Mouse (Mus musculus) sigmoid colon, adult 10 weeks (tissue): ENCODE measurements around the gene Senp1. TPM values are rescaled to one million over a fixed set of nuclear protein-coding genes. Genes with fewer than 3 reads are reported as not detected.

Experiments used
- polyA plus RNA-seq: library from polyadenylated mRNA; stranded (reverse); fragments of 350-450 nt; fragmentation: Illumina TruSeq; extraction: RNeasy Lipid Tissue Mini Kit (QIAGEN cat#74804); gene quantifications from one replicate; pipeline ENCODE4 v1.2.3, GENCODE M21; 2014; ENCODE audit warnings: low read depth, low replicate concordance

Gene Senp1
- 38.8 TPM for polyA plus RNA-seq

DNA sequence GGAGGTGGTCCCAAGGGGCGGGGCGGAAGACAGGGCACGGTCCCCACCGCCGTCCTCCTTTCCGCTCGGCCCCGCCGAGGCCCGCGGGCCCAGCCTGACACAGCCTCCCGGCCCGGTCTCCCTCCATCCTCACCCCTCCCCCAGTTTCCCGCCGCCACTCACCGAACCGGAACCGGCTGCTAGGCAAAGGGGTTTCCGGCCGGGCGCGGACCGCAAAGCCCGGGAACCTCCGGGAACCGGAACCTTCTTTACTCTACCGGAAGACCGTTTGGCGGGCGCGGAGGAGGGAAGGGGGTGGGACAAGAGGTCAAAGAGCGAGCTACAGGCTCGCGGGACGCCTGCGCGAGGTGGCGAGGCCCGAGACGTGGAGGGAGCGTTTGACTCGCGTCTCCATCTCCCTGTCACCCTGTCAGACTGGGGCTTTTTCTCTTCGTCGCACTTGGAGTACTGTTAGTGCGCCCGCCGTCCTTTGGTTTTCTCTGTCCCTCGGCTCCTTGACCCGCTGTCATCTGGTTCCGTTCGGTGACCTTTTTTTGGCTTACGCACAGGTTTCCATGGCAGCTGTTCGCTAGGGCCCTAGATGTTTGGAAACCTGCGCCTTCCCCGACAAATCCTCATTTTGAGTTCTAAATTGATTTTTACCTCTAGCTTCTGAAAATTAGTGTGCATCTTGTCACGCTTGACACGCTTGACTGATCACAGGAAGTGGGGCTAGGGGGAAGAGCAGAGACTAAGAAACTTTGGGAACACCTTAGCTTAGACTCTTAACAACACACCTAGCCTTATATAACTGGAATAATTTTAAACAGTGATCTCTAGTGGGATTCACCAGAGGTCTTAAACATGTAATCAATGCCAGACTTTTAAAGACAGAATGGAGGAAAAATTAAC, at the start of gene Senp1:
Gene Senp1 (minus strand): TSS at position 624 of the 891 bp plus-strand sequence.

GRCm38 (mm10) chr15:98092372-98093120, 998 bp downstream of the Senp1 start, which contains the start of gene Pfkm:
TSS of gene Pfkm (plus strand) at chr15:98092589.

DNA sequence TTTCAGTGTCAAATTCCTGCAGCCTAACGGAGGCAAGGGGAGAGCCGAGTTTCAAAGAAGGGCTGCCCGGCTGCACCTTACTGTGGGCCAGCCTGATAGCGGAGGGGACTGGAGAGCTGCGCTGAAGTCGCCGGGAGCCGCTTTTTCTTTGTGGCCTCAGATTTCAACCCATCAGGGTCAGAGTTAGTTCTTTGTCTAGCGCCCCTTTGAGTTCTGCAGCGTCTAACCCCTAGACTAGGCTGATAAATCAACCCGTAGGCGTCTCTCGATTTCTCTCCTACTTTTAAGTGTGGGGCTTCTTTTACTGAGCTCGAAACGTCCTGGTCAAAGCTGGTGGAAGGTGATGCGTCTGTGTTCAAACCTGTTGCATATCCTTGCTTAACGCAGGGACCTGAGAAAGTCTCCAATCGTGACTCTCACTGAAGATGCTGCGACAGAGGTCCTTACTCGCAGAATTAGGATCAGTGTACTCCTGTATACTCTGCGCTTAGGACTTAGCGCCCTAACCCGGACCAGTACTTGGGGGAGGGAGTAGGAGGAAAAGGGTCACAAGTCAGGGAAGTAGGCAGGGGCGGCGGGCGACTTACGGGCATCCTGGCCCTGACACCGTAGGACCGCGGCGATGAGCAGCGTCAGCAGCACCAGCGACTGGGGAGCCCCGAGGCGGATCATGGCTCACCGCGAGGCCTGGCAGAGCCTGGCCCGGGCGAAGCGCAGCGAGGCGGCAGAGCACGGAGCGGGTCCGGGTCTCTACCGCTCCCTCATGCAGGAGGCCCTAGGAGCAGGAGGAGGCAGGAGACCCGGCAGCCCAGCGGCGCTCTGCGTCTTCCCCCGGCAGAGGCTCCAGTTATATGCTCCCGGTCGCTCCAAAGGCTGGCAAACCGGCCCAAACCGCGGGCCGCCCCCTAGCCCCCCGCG, 89.5 kb downstream of the Senp1 start, which contains the start of gene Col2a1:
Gene Col2a1 (minus strand): TSS at position 874 of the 918 bp plus-strand sequence.

Other genes starting within 250 kb of the Senp1 start
- 2.3 TPM for gene Hdac7, start 249.2 kb downstream of the Senp1 start, polyA plus RNA-seq
- 131 TPM for gene Vdr, start 183.1 kb downstream of the Senp1 start, polyA plus RNA-seq
- gene Tmem106c, start 129.5 kb downstream of the Senp1 start, polyA plus RNA-seq, result 6.2 TPM
- not detected for gene Col2a1, start 89.0 kb downstream of the Senp1 start, polyA plus RNA-seq
- 2.1 TPM for gene Pfkm, start 1.2 kb downstream of the Senp1 start, polyA plus RNA-seq
- gene Asb8, start 71.9 kb upstream of the Senp1 start, polyA plus RNA-seq, result 33.2 TPM
- not detected for gene Ccdc184, start 73.4 kb upstream of the Senp1 start, polyA plus RNA-seq
- not detected for gene Olfr288, start 101.8 kb upstream of the Senp1 start, polyA plus RNA-seq
- gene Gm44579, start 127.2 kb upstream of the Senp1 start, polyA plus RNA-seq, result not detected
- not detected for gene Olfr287, start 127.3 kb upstream of the Senp1 start, polyA plus RNA-seq
- gene Olfr286, start 140.7 kb upstream of the Senp1 start, polyA plus RNA-seq, result not detected
- not detected for gene H1fnt, start 163.5 kb upstream of the Senp1 start, polyA plus RNA-seq
- 0.98 TPM for gene Zfp641, start 202.4 kb upstream of the Senp1 start, polyA plus RNA-seq
- gene Olfr285, start 223.6 kb upstream of the Senp1 start, polyA plus RNA-seq, result not detected
- gene Olfr284, start 247.2 kb upstream of the Senp1 start, polyA plus RNA-seq, result not detected